Mouse (Mus musculus) C2C12 (cell line): ENCODE measurements around the gene Ppp1r1a.

ENCODE experiments used
- CEBPB ChIP-seq: IDR thresholded peaks from one replicate; pipeline ENCODE4 v1.6.1; 2011; ENCODE audit warnings: low read depth, mild to moderate bottlenecking, control low read depth, moderate library complexity
- CTCF ChIP-seq: IDR thresholded peaks from one replicate; pipeline ENCODE4 v1.5.1; 2011; ENCODE audit not compliant: control insufficient read depth, insufficient read depth, insufficient read length
- FOSL1 ChIP-seq: IDR thresholded peaks from one replicate; pipeline ENCODE4 v1.8.0; 2011; ENCODE audit warnings: mild to moderate bottlenecking, low read length; ENCODE audit not compliant: poor library complexity, insufficient read depth, severe bottlenecking
- MAX ChIP-seq: IDR thresholded peaks from one replicate; pipeline ENCODE4 v1.6.1; 2011; ENCODE audit warnings: mild to moderate bottlenecking, control low read depth
- MYOG ChIP-seq: IDR thresholded peaks from one replicate; pipeline ENCODE4 v1.6.1; 2011; ENCODE audit not compliant: control insufficient read depth, insufficient read length; ENCODE audit errors: extremely low read depth

- TF ChIP-seq CTCF (no peak), MAX (no peak), CEBPB (no peak), MYOG (no peak), FOSL1 (no peak)
These were observed 2.8 kb downstream of the Ppp1r1a start for GRCm38 (mm10) chr15:103535030-103535429.
